Mouse (Mus musculus): ENCODE measurements around the gene Eng. TPM values are rescaled to one million over a fixed set of nuclear protein-coding genes. Genes with fewer than 3 reads are reported as not detected.

The Eng gene
- total and polyA plus RNA-seq, 3 experiments = 113 to 239 (median 122) TPM

DNA sequence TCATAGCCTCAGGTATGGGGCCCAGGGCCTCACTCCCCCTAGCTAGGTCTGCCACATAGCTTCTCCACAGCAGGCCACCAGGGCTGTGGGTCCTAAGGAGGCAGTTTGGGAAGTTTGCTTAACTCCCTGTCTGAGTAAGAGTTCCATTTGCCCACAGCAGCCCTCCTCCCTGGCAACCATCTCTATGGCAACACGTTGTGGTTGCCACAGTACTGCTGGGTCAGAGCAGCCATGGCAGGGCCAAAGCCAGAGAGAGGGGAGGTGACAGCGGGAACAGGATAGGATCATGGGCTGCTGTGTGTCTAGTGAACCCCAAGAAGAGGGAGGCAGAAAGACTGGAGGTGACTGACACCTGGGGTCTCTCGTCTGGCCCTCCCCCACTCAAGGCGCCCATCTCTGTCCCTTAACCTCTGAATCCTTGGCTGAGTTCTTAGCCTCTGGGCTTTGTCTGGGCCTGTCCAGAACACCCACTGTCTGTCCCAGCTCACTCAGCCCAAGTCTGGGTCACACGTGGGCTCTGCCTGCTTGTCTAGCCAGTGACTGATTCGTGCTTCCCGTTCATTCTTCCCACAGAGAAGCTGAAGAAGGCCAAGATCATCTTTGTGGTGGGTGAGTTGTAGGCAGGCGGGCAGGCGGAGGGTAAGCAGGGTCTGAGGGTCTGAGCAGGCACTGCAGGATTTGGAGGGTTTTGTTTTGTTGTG lies 17.0 kb upstream of the Eng start:
- H3K4me3 ChIP-seq = peak overlapping the region; percentile 54
- intact Hi-C loops (cut with DNase I) = no loop called here
- peak in 1 of 2 experiments; percentile 58 for DNase-seq

DNA sequence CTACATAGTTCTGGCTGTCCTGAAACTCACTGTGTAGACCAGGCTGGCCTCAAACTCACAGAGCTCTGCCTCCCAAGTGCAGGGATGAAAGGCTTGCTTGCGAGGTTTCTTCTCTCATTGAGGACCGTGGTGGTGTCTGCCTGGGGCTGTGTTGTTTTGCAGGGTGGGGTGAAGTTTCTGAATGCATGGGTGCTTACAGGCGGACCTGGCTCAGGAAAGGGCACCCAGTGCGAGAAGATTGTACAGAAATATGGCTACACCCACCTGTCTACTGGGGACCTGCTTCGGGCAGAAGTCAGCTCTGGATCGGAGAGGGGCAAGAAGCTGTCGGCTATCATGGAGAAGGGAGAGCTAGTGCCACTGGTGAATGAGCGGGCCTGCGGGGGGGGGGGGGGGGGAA lies 16.4 kb upstream of the Eng start:
- intact Hi-C loops (cut with DNase I) = no loop called here
- Histone ChIP-seq H3K36me3 (ENCODE audit: control insufficient read depth, insufficient read depth, low read length) (no peaks in the 10 kb centered on the region), H3K9ac (ENCODE audit: low read depth, low read length) (no peak overlapping the region), H3K27me3 (ENCODE audit: control insufficient read depth, insufficient read depth, low read length) (no peaks in the 10 kb centered on the region), H3K4me3 (no peak overlapping the region), H3K79me2 (replicated peaks; ENCODE audit: control insufficient read depth, insufficient read depth, low read length) (no peaks in the 10 kb centered on the region), H3K27ac (no peak overlapping the region), H3K4me1 (ENCODE audit: control insufficient read depth, insufficient read depth, low read length) (peaks cover 23% of the 10 kb centered on the region)
- no peak for TF ChIP-seq EP300 (IDR thresholded peaks at IDR 0.05; ENCODE audit: insufficient read depth, low read depth, low read length)
- TF ChIP-seq CTCF (IDR thresholded peaks at IDR 0.05) = no peak
- TF ChIP-seq POLR2A (IDR thresholded peaks at IDR 0.05; ENCODE audit: insufficient read depth, low read depth, low read length) = no peak
- 78% methylated on average over 9 of the region's 9 CpGs for WGBS
- no peak for DNase-seq

More for the DNA sequence above, 17.0 kb upstream of the Eng start:
- peak overlapping the region; percentile 9 for H3K9ac ChIP-seq (ENCODE audit: low read depth, low read length)
- no peaks in the 10 kb centered on the region for H3K36me3 ChIP-seq (ENCODE audit: control insufficient read depth, insufficient read depth, low read length)
- H3K79me2 ChIP-seq (replicated peaks; ENCODE audit: control insufficient read depth, insufficient read depth, low read length) = no peaks in the 10 kb centered on the region
- peaks cover 19% of the 10 kb centered on the region for H3K4me1 ChIP-seq (ENCODE audit: control insufficient read depth, insufficient read depth, low read length)
- H3K27me3 ChIP-seq (ENCODE audit: control insufficient read depth, insufficient read depth, low read length) = no peaks in the 10 kb centered on the region
- peak overlapping the region; percentile 85 for H3K27ac ChIP-seq
- WGBS = 59% methylated on average over 9 of the region's 9 CpGs
- TF ChIP-seq CTCF (IDR thresholded peaks at IDR 0.05) = no peak
- TF ChIP-seq POLR2A (IDR thresholded peaks at IDR 0.05; ENCODE audit: insufficient read depth, low read depth, low read length) = no peak
- no peak for TF ChIP-seq EP300 (IDR thresholded peaks at IDR 0.05; ENCODE audit: insufficient read depth, low read depth, low read length)

DNA sequence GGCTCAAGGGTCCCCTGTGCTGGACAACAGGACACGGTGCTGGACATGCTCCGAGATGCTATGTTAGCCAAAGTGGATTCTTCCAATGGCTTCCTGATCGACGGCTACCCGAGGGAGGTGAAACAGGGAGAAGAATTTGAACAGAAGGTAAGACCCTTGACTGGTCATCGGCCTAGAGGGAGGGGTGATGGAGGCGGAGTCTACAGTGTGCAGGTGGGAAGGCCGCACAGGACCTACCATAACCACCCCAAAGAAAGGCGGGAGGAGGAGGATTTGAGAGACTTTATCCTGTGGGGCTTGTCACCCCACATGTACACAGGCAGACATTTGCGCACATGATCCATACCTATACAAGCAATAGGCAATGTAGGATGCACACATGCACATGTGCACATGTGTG lies 15.3 kb upstream of the Eng start:
- DNase-seq = no peak
- no peak overlapping the region for H3K27ac ChIP-seq
- intact Hi-C loops (cut with DNase I) = loop anchor here (1.0 kb wide), 1 partner anchor 58 kb away; no protein-coding TSS in a partner anchor
- H3K27me3 ChIP-seq (ENCODE audit: control insufficient read depth, insufficient read depth, low read length) = no peaks in the 10 kb centered on the region
- H3K36me3 ChIP-seq (ENCODE audit: control insufficient read depth, insufficient read depth, low read length) = no peaks in the 10 kb centered on the region
- TF ChIP-seq POLR2A (IDR thresholded peaks at IDR 0.05; ENCODE audit: insufficient read depth, low read depth, low read length) (no peak), EP300 (IDR thresholded peaks at IDR 0.05; ENCODE audit: insufficient read depth, low read depth, low read length) (no peak), CTCF (IDR thresholded peaks at IDR 0.05) (no peak)
- WGBS = 86% methylated on average over 10 of the region's 10 CpGs
- H3K4me1 ChIP-seq (ENCODE audit: control insufficient read depth, insufficient read depth, low read length) = peaks cover 23% of the 10 kb centered on the region
- H3K4me3 ChIP-seq = no peak overlapping the region
- no peaks in the 10 kb centered on the region for H3K79me2 ChIP-seq (replicated peaks; ENCODE audit: control insufficient read depth, insufficient read depth, low read length)
- no peak overlapping the region for H3K9ac ChIP-seq (ENCODE audit: low read depth, low read length)

DNA sequence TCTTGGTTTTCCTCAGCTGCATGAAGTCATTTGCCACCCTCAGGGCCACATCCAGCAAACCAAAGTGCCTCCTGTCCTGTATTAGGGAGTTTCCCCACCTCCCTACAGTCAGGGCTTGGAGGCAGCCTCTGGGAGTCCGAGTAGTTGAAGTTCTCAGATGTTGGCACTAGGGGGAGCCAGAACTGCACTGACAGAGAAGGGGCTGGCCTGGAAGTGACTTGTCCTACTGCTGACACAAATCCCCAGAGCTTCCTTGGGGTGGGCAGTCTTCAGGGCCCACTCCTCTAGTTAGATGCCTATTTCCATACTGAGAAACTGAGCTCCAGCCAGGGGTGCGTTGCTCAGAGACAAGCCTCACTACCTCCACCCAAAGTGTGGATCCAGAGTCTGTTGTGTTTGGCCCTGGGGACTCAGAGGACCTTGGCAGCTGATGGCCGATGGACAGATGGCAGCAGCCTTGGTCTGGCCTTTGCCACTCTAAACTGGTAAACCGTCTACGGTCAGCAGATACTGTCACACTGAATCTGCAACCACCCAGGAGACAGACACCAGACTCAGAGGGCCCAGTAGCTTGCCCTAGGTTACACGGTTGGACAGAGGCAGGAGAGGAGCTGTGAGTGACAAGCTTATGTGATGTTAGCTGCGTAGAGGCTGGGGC lies 14.5 kb upstream of the Eng start:
- H3K27me3 ChIP-seq (ENCODE audit: control insufficient read depth, insufficient read depth, low read length) = no peaks in the 10 kb centered on the region
- H3K9ac ChIP-seq (ENCODE audit: low read depth, low read length) = no peak overlapping the region
- peaks cover 25% of the 10 kb centered on the region for H3K4me1 ChIP-seq (ENCODE audit: control insufficient read depth, insufficient read depth, low read length)
- H3K79me2 ChIP-seq (replicated peaks; ENCODE audit: control insufficient read depth, insufficient read depth, low read length) = no peaks in the 10 kb centered on the region
- peak; percentile 82 to 83 for DNase-seq
- H3K27ac ChIP-seq = peak overlapping the region; percentile 53
- TF ChIP-seq CTCF (IDR thresholded peaks at IDR 0.05) = peak; percentile 97
- peak; percentile 87 for TF ChIP-seq EP300 (IDR thresholded peaks at IDR 0.05; ENCODE audit: insufficient read depth, low read depth, low read length)
- no peak for TF ChIP-seq POLR2A (IDR thresholded peaks at IDR 0.05; ENCODE audit: insufficient read depth, low read depth, low read length)
- H3K4me3 ChIP-seq = no peak overlapping the region
- H3K36me3 ChIP-seq (ENCODE audit: control insufficient read depth, insufficient read depth, low read length) = no peaks in the 10 kb centered on the region
- 27% methylated on average over 7 of the region's 7 CpGs for WGBS
- intact Hi-C loops (cut with DNase I) = loop anchor here (1.0 to 2.0 kb wide), 2 partner anchors 31 to 57 kb away; no protein-coding TSS in a partner anchor

DNA sequence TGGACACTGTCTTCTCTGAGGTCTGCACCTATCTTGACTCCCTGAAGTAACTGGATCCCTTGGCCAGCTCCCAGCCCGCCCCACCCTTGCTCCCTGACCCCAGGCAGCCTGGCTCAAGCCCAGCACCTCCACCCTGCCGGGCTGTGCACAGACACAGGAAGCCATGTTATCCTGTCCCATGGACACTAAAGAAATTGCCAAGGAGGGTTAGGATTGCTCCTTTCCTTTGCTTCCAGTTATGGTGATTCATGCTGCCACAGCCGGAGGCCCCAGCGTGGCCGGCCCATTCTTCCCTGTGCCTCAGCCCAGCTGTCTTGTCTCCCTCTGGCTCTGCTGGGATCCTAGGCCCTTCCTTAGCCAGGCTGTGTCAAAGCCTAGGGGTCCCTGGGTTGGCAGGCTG lies 12.7 kb upstream of the Eng start:
- Histone ChIP-seq H3K27me3 (ENCODE audit: control insufficient read depth, insufficient read depth, low read length) (no peaks in the 10 kb centered on the region), H3K4me3 (no peak overlapping the region), H3K27ac (peak overlapping the region; percentile 91), H3K79me2 (replicated peaks; ENCODE audit: control insufficient read depth, insufficient read depth, low read length) (no peaks in the 10 kb centered on the region), H3K9ac (ENCODE audit: low read depth, low read length) (peak overlapping the region; percentile 19; the same call in 1 of the 2 replicates), H3K36me3 (ENCODE audit: control insufficient read depth, insufficient read depth, low read length) (no peaks in the 10 kb centered on the region), H3K4me1 (ENCODE audit: control insufficient read depth, insufficient read depth, low read length) (peaks cover 29% of the 10 kb centered on the region)
- DNase-seq = peak; percentile 67 to 73
- peak; percentile 54 for TF ChIP-seq POLR2A (IDR thresholded peaks at IDR 0.05; ENCODE audit: insufficient read depth, low read depth, low read length)
- TF ChIP-seq CTCF (IDR thresholded peaks at IDR 0.05) = no peak
- TF ChIP-seq EP300 (IDR thresholded peaks at IDR 0.05; ENCODE audit: insufficient read depth, low read depth, low read length) = peak; percentile 76; the same call in 1 of the 2 replicates
- intact Hi-C loops (cut with DNase I) = loop anchor here (2.0 kb wide), 1 partner anchor 29 kb away; no protein-coding TSS in a partner anchor
- WGBS = 40% methylated on average over 5 of the region's 5 CpGs

Measured in heart, adult 2 months (tissue).